Mouse (Mus musculus) brain, embryonic 14.5 days (tissue): ENCODE measurements around the gene Gm20517.

Experiments used
- CTCF ChIP-seq: fragments of 200-500 bp; IDR thresholded peaks from 2 replicates; pipeline ENCODE4 v1.5.1; 2012; ENCODE audit warnings: inconsistent platforms, mild to moderate bottlenecking, moderate library complexity, borderline replicate concordance; ENCODE audit not compliant: insufficient read depth, insufficient read length; ENCODE audit errors: extremely low read depth
- POLR2A ChIP-seq: fragments of 200-500 bp; IDR thresholded peaks from 2 replicates; pipeline ENCODE4 v1.6.1; 2012; ENCODE audit warnings: mild to moderate bottlenecking, inconsistent platforms, borderline replicate concordance; ENCODE audit not compliant: poor library complexity, insufficient read depth, insufficient read length, severe bottlenecking; ENCODE audit errors: extremely low read depth

GRCm38 (mm10) chr17:47694442-47694502 is 82.9 kb downstream of the Gm20517 start, which contains the start of gene Gm21981:
- no peak for TF ChIP-seq CTCF
- TF ChIP-seq POLR2A: no peak
